Mouse (Mus musculus) stomach, postnatal 0 days (tissue): ENCODE results near the gene Ccdc159.

Source experiments
- CTCF ChIP-seq: IDR thresholded peaks from 2 replicates; pipeline ENCODE4 v1.5.1; 2016; ENCODE audit warnings: antibody characterized with exemption, low read depth, mild to moderate bottlenecking, moderate library complexity
- EP300 ChIP-seq: optimal IDR thresholded peaks from 2 replicates; pipeline ENCODE3; 2016; ENCODE audit warnings: antibody characterized with exemption

DNA sequence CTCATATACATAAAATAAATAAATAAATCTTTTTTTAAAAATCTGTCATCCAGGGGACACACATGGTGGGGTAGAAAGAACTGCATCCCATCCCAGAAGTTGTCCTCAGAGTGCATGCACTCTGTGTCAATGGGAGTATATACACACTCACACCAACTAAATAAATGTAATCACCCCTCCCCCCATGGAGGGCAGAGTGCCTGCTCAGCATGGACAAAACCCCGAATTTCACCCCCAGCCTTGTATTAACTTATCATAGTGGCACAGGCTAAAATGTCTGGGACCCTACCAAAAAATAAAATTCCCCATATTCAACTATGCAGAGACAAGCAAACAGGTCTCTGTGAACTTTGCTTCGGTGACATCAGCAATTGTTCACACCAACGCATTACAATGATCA is 27.4 kb downstream of the Ccdc159 start:
- TF ChIP-seq EP300 (no peak), CTCF (no peak)
